Mouse (Mus musculus) layer of hippocampus, postnatal 14 days (tissue): ENCODE results near the gene Schip1. TPM values are rescaled to one million over a fixed set of nuclear protein-coding genes. Genes with fewer than 3 reads are reported as not detected.

Source experiments
- DNase-seq, 2 experiments: peaks; one replicate each; pipeline ENCODE4 v3.0.0; 2021 to 2022; ENCODE audit warnings: low spot score in 2 of 2, mixed read lengths in 1 of 2
- total RNA-seq, 2 experiments: library from RNA; stranded (reverse); gene quantifications; 2 replicates each; pipeline ENCODE4 v1.2.3; 2021

Schip1 gene
- total RNA-seq, 2 experiments from 2014 or later = 300 to 309 TPM

DNA sequence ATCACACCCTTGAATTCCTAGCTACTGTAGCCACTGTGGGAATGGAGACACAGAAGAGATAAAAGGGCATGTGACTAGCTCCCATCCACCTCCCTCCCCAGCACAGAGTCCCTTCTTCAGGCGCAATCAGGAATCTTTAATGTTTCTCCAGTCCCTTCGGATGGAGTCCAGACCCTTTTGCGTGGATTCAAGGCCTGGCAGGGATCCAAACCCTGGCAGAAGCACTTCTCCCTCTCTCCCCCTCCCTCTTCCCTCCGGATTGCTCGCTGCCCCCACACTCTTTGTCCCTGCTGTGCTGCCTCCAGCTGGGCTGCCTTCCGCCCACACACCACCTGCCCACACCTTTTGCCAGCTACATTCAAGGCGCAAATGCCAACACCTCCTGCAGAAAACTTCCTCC lies 511.8 kb downstream of the Schip1 start:
- peak; percentile 77 to 83 for DNase-seq

GRCm38 (mm10) chr3:68576948-68577347 lies 512.3 kb downstream of the Schip1 start:
- DNase-seq = no peak

DNA sequence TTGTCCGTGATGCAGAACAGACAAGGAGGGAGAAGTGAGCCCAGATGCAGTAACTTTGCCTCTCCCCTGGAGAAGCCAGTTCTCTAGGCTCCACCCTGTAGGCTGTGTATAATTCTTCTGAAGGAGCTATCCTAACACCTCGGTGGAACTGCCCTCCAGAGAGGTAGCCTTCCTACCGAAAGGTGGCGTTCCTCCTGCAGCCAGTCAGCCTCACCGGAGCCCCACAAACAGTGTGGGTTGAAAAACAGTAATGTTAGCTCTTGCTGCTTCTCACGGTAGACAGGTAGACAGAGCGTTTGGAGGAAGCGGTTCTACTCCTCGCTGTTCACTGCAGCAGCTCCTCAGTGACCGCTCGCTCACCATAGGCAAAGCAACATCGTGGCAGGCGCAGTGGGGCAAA lies 517.0 kb downstream of the Schip1 start:
- DNase-seq = no peak

DNA sequence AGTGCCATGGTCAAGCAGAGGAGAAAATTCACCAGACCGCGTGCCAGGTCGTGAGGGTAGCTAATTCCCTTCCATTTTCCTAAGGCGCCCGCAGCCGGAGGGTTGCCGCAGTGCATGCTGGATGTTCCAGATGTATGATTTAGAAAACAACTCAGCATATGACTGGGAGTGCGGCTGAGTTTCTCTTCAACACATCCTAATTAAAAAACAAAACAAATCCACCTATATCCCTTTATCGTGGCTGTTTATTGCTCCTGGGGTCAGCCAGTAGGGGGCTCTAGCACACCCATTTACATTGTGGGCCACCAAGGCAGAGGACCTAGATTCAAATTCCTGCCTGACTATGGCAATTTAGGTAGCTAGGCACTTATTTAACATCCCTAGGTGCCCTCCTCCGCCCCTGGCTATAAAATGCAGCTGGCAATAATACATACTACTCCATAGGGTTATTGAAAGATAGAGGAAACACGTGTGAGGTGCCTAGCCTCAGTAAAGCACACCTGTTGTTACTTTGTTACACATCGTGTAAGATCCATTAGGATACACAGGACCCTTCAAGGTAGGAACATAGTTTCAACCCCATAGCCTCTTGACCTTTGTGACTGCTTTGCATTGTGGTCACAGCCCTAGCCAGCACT lies 517.6 kb downstream of the Schip1 start:
- DNase-seq = no peak

DNA sequence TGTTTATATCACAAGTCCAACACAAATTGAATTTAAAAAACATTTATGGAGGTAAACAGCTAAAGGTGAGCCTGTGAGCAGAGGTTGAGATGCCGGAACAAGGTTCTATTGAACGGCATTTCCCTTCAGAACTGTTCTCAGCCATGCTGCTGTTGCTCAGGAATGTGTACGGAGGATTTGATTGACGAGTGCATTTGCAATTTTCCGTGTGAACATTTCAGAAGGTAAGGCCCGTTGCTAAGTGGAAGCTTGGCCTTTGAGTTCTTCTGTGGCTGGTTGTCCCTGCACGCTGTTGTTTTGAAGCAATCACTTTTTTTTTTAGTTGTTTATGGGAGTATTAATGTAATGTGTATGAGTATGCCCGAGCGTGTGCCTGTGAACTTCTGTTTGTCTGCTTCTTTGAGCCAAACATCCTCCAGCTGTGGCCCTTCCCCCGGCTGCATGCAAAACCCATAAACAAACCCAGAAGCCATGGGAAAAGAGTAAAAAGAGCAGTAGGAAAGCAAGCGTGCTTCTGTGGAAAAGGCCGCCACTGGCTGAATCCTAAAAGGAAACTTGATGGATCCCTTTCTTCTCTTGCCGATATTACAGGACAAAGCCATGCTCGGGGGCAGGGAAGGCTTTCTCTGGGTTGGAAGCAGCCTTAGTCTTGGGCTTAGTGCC lies 518.6 kb downstream of the Schip1 start:
- no peak for DNase-seq

- DNase-seq = no peak
Measured at GRCm38 (mm10) chr3:68583771-68584511, 519.3 kb downstream of the Schip1 start.

- DNase-seq = no peak
Measured at GRCm38 (mm10) chr3:68585213-68585612, 520.6 kb downstream of the Schip1 start.

DNA sequence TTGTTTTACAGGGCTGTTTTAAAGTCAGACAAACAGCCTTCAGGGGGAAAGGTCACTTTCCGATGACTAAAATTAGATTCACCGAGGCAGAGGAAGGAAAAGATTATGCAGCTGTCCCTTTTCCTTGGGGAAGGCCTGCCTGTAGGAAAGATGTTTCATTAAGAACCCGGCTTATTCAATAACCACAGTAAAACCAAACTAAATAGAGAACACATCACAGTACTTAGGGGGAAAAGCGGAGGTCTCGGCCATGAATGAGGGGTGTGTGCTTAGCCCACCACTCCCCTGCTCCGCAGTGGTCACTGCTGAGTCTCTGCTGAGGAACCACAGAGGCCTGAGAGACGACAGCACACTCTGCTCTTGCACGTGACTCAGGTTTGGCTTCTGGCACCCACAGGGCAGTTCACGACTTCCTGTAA lies 522.1 kb downstream of the Schip1 start:
- no peak for DNase-seq

- no peak for DNase-seq
Measured at GRCm38 (mm10) chr3:68587567-68588245, 523.1 kb downstream of the Schip1 start.

- DNase-seq = no peak
Measured at GRCm38 (mm10) chr3:68589220-68589840, 524.7 kb downstream of the Schip1 start.

DNA sequence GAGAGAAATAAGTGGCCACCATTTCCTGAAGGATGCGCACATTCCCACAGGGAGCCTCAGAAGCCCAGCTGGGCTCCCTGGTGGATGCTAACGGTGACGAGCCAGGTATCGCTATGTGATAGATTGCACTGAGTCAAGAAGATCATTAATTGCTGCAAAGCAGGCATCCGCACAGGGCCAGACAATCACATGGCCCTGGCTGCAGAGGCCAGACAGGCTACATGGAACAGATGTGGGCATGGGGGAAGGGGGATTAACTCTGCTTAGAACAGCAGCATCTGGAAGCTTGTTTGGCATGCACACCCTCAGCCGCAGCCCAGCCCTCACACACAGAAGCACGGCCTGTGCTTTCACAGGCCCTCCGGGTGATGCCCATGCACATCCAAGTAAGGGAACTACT lies 525.8 kb downstream of the Schip1 start:
- no peak for DNase-seq

GRCm38 (mm10) chr3:68592575-68592974 lies 528.0 kb downstream of the Schip1 start:
- DNase-seq = no peak

DNA sequence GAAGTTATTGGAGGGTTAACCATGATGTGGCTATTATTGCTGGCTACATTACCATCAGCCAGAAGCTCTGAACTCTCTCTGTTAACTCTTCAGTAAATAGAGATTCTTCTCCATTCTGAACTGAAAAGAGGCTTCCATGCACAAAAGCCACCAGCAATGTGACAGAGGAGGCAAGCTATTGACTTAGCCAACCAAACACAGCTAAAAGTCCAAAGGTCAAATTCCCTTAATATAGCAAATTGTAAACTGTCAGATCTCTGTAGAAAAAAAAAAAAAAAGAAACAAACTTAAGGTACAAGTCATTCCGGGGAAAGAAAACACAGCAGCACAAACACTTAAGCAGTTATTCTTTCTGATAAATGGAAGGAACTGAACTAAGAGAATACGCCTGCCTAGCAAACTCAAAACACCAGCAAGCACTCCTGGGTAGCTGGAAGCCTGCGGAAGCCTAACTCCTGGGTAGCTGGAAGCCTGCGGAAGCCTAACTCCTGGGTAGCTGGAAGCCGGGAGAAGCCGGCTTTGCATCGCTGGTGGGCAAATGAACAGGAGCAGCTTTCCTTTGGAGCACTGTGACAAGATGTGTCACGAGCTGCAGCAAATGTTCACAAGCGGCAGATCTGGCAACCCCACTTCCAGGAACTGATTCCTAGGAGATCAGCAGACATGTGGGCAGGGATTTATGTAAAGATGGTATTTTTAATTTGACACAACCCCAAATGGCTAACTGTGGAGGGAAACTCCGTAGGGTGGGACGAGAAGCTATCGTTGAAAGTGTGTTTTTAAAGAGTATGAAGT lies 528.7 kb downstream of the Schip1 start:
- no peak for DNase-seq

GRCm38 (mm10) chr3:68595316-68595925 lies 530.8 kb downstream of the Schip1 start:
- DNase-seq = no peak

DNA sequence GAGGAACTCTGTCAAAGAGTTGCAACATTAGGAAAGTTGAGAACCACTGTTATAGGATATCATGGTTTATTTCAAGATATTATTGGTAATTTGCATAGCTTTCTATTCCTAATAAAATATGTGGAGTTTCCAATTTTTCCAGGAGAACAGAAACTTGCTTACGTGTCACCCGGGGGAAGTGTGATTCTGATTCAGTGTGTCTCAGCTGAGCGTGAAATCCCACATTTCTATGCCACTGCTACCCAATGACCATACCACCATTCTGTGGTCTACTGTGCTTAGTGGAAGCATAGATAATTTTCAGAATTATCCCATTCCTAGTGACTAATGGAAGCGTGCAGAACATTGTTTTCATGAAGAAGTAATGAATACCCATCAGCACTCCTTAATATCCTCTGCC lies 532.3 kb downstream of the Schip1 start:
- DNase-seq = no peak

DNA sequence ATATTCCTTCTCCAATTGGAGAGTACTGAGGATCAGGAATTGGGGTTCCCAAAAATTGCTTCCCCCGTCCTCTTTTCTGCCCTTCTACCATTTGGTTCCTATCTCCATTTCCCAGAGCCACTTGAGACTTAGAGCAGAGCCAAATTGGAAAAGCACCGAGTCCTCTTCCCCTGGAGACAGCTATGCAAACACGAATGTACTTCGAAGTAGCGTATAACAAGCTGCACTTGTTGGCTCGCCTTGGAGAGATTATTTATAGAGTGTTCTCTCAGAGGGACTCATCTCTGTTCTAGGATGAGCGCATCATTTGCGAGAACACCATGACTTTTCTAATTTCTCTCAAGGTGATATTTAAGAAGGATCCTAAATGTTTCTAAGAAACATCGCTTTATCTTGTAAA lies 538.3 kb downstream of the Schip1 start:
- no peak for DNase-seq

DNA sequence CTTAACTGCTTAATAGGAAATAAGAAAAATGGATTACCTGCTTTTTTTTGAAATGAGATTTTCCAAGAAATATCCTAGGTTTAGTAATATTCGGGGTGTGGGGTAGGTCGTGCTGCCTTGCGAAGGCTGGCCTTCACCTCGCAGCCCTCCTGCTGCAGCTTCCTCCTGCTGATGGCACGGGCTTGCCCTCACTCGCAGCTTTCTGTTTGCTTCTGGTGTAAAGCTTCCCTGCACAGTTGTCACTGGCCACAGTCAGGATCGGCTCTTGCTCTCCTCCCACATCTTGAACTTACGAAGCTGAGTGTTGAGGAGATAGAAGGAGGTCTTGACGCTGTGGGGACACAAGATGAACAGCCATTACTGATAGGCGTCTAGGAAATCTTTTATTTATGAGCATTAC lies 539.9 kb downstream of the Schip1 start:
- no peak for DNase-seq

DNA sequence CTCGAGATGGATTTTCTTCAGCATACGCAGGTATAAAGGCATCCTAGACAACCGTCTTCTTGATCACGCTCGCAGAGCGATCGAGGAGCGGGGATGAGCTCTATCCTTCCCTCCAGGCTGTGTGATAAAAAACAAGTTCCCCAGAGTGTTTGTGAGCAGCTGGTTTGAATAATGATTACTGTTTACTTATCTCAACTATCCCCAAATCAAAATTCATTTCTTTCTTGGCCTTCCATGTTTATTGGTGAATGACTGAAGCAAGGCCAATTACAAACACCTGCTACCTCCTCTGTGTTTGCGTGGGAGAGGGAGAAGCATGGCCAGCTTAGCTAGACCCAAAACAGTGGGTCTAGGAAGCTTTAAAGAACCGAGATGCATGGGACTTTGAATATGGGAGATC lies 540.4 kb downstream of the Schip1 start:
- DNase-seq = peak in 1 of 2 experiments; percentile 54

GRCm38 (mm10) chr3:68605942-68606603 lies 541.5 kb downstream of the Schip1 start:
- no peak for DNase-seq

- DNase-seq = no peak
Measured at GRCm38 (mm10) chr3:68606730-68607129, 542.1 kb downstream of the Schip1 start.
